Mouse (Mus musculus) hindbrain, embryonic 16.5 days (tissue): ENCODE results near the gene Galnt16. TPM values are rescaled to one million over a fixed set of nuclear protein-coding genes. Genes with fewer than 3 reads are reported as not detected.

Experiments used
- ATAC-seq: fragments of 200-750 bp; cut with Nextera tagmentation; 2 replicates; pipeline ENCODE4 v1.8.0; 2017; ENCODE audit warnings: moderate TSS enrichment, moderate library complexity
- H3K27ac ChIP-seq: fragments of 300-500 bp; sonication (generic); 2 replicates; pipeline ENCODE4 v1.5.1; 2014; ENCODE audit warnings: low read depth, mild to moderate bottlenecking, control low read depth, low read length, moderate library complexity
- H3K27me3 ChIP-seq: fragments of 300-500 bp; sonication (generic); replicated peaks from 2 replicates; pipeline ENCODE4 v1.6.1; 2014; ENCODE audit warnings: low read length; ENCODE audit not compliant: control insufficient read depth, insufficient read depth
- H3K36me3 ChIP-seq: fragments of 300-500 bp; sonication (generic); 2 replicates; pipeline ENCODE4 v1.6.1; 2014; ENCODE audit warnings: mild to moderate bottlenecking, low read length, moderate library complexity, mixed read lengths; ENCODE audit not compliant: control insufficient read depth, insufficient read depth
- H3K4me1 ChIP-seq: fragments of 300-500 bp; sonication (generic); 2 replicates; pipeline ENCODE4 v1.6.1; 2014; ENCODE audit warnings: low read depth, low read length; ENCODE audit not compliant: control insufficient read depth, insufficient read depth
- H3K4me2 ChIP-seq: fragments of 300-500 bp; sonication (generic); 2 replicates; pipeline ENCODE4 v1.6.1; 2014; ENCODE audit warnings: mild to moderate bottlenecking, low read length, control low read depth, moderate library complexity
- H3K4me3 ChIP-seq: fragments of 300-500 bp; sonication (generic); 2 replicates; pipeline ENCODE4 v1.5.1; 2014; ENCODE audit warnings: mild to moderate bottlenecking, low read length, control low read depth, moderate library complexity
- H3K9ac ChIP-seq: fragments of 300-500 bp; sonication (generic); 2 replicates; pipeline ENCODE4 v1.6.1; 2014; ENCODE audit warnings: low read depth, mild to moderate bottlenecking, control low read depth, low read length, moderate library complexity
- H3K9me3 ChIP-seq: fragments of 300-500 bp; sonication (generic); 2 replicates; pipeline ENCODE4 v1.6.1; 2014; ENCODE audit warnings: mild to moderate bottlenecking, low read length, moderate library complexity; ENCODE audit not compliant: control insufficient read depth
- WGBS: fragments of 180-500 bp; shearing (Covaris S2); extraction: QIAGEN DNeasy Blood & Tissue Kit; methylation state at CpG from one replicate; pipeline ENCODE4 v1.1.7; 2014; 5-methylcytosine and 5-hydroxymethylcytosine counted together
- polyA plus RNA-seq: library from polyadenylated mRNA; unstranded; fragments of >200 nt; fragmentation: Nextera tagmentation; extraction: Ambion mirVana; gene quantifications from 2 replicates; pipeline ENCODE4 v1.2.1, GENCODE M21; 2015

Gene Galnt16
- polyA plus RNA-seq, 1 experiment from 2014 or later: 34.0 TPM

DNA sequence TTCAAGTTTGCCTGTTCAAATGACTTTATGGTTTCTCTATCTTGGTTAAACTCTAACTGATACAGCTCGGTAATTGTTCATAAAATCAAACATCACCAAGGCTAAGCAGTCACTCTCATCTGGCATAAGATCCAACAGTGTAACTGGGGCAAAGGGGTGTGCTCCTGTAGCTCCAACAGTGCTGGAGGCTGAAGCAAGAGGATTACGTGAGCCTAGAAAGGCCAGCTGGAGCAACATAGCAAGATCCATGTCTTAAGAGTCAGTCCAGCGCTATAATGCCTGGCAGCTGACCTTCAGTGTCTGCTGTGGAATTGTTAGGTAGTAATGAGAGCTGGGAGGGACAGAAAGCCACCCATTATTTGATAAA is 136.6 kb downstream of the Galnt16 start:
- WGBS: 90% methylated on average over 3 of the region's 3 CpGs
- H3K27me3 ChIP-seq: no peaks in the 10 kb centered on the region
- H3K4me2 ChIP-seq: no peak overlapping the region
- no peaks in the 10 kb centered on the region for H3K36me3 ChIP-seq
- no peak overlapping the region for H3K4me3 ChIP-seq
- H3K27ac ChIP-seq: no peak overlapping the region
- no peak overlapping the region for H3K9ac ChIP-seq
- no peaks in the 10 kb centered on the region for H3K9me3 ChIP-seq
- ATAC-seq: no peak
- H3K4me1 ChIP-seq: no peaks in the 10 kb centered on the region; the same call in 1 of the 2 replicates

DNA sequence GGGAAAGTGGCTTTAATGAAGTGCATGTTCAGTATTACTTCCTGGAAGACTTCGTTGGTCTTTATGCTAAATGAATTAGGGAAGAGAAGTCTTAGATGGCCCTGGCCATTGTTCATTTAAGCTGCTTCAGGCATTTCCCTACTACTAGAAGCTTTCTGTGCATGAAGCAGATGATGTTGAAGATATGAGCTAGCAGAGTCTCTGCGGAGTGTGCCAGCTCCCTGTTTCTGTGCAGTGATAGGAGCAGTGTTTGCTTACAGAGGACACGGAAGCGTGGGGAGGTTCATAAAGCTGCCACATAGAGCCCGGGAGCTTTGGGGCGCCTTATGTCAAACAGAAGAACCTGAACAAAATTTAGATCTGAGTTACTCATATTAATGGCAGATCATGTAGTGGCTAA is 140.6 kb downstream of the Galnt16 start:
- no peak for ATAC-seq
- no peak overlapping the region for H3K27ac ChIP-seq
- no peaks in the 10 kb centered on the region; the same call in 1 of the 2 replicates for H3K4me1 ChIP-seq
- H3K36me3 ChIP-seq: 0 out of 2 replicates have a peak, but pooled peaks cover 2% of the 10 kb centered on the region
- no peaks in the 10 kb centered on the region for H3K9me3 ChIP-seq
- no peak overlapping the region for H3K9ac ChIP-seq
- WGBS: 79% methylated on average over 6 of the region's 6 CpGs
- H3K4me3 ChIP-seq: no peak overlapping the region
- no peaks in the 10 kb centered on the region for H3K27me3 ChIP-seq
- H3K4me2 ChIP-seq: no peak overlapping the region

- ATAC-seq: no peak
- Histone ChIP-seq H3K9ac (no peak overlapping the region), H3K4me3 (no peak overlapping the region), H3K9me3 (no peaks in the 10 kb centered on the region), H3K4me2 (no peak overlapping the region), H3K4me1 (no peaks in the 10 kb centered on the region), H3K27me3 (no peaks in the 10 kb centered on the region), H3K27ac (no peak overlapping the region), H3K36me3 (peaks cover 7% of the 10 kb centered on the region)
- WGBS: 96% methylated on average over 10 of the region's 10 CpGs
These were observed 144.2 kb downstream of the Galnt16 start for GRCm38 (mm10) chr12:80662322-80662721.

DNA sequence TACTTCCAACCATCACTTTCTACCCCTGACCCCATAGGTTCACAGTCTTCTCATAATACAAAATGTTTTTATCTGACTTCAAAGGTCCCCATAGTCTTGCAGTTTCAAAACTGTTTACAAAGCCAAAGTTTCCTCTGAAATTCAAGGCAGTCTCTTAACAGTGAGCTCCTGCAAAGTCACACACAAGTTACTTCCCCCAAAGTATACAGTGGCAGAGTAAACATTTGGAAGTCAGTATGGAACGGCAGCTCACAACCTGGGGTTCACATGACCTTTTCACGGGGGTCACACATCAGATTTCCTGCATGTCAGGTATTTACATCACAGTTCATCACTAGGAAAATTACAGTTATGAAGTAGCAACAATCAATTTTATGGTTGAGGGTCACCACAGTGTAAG is 145.9 kb downstream of the Galnt16 start:
- Histone ChIP-seq H3K4me3 (no peak overlapping the region), H3K27ac (no peak overlapping the region), H3K36me3 (peaks cover 7% of the 10 kb centered on the region), H3K9ac (no peak overlapping the region), H3K27me3 (no peaks in the 10 kb centered on the region), H3K4me2 (no peak overlapping the region), H3K9me3 (no peaks in the 10 kb centered on the region), H3K4me1 (no peaks in the 10 kb centered on the region)
- 85% methylated on average over 2 of the region's 2 CpGs for WGBS
- no peak for ATAC-seq

GRCm38 (mm10) chr12:80668391-80668790 is 150.3 kb downstream of the Galnt16 start:
- Histone ChIP-seq H3K9me3 (no peaks in the 10 kb centered on the region), H3K36me3 (peaks cover 9% of the 10 kb centered on the region), H3K27me3 (no peaks in the 10 kb centered on the region), H3K9ac (no peak overlapping the region), H3K4me1 (no peaks in the 10 kb centered on the region), H3K4me2 (no peak overlapping the region), H3K27ac (no peak overlapping the region), H3K4me3 (no peak overlapping the region)
- no peak for ATAC-seq
- whole genome bisulfite sequencing: 90% methylated on average over 2 of the region's 2 CpGs

- no peaks in the 10 kb centered on the region for H3K9me3 ChIP-seq
- ATAC-seq: 0 out of 2 replicates have a peak, but pooled peaks have one; percentile 70
- no peak overlapping the region for H3K4me2 ChIP-seq
- no peaks in the 10 kb centered on the region for H3K27me3 ChIP-seq
- WGBS: 18% methylated on average over 3 of the region's 3 CpGs
- peaks cover 20% of the 10 kb centered on the region for H3K36me3 ChIP-seq
- no peak overlapping the region for H3K4me3 ChIP-seq
- H3K27ac ChIP-seq: no peak overlapping the region
- no peak overlapping the region for H3K9ac ChIP-seq
- no peaks in the 10 kb centered on the region for H3K4me1 ChIP-seq
These were observed 155.1 kb downstream of the Galnt16 start for GRCm38 (mm10) chr12:80673170-80673569.

Other genes with a start within 250 kb of the Galnt16 start
- gene Dcaf5, start 81.7 kb upstream of the Galnt16 start, polyA plus RNA-seq: 19.4 and 23.6 TPM in 2 replicates
- gene Exd2, start 55.2 kb upstream of the Galnt16 start, polyA plus RNA-seq: 45.0 and 56.0 TPM in 2 replicates
- gene Slc39a9, start 125.6 kb downstream of the Galnt16 start, polyA plus RNA-seq: 23.8 and 26.7 TPM in 2 replicates
- gene Erh, start 126.1 kb downstream of the Galnt16 start, polyA plus RNA-seq: 251 and 253 TPM in 2 replicates
- gene Plekhd1, start 174.3 kb downstream of the Galnt16 start, polyA plus RNA-seq: 6.8 and 7.0 TPM in 2 replicates
- gene Ccdc177, start 242.4 kb downstream of the Galnt16 start, polyA plus RNA-seq: 2.0 and 2.3 TPM in 2 replicates